ENCODE assay signal across 11 mouse cellular contexts in the genomic region with DNA sequence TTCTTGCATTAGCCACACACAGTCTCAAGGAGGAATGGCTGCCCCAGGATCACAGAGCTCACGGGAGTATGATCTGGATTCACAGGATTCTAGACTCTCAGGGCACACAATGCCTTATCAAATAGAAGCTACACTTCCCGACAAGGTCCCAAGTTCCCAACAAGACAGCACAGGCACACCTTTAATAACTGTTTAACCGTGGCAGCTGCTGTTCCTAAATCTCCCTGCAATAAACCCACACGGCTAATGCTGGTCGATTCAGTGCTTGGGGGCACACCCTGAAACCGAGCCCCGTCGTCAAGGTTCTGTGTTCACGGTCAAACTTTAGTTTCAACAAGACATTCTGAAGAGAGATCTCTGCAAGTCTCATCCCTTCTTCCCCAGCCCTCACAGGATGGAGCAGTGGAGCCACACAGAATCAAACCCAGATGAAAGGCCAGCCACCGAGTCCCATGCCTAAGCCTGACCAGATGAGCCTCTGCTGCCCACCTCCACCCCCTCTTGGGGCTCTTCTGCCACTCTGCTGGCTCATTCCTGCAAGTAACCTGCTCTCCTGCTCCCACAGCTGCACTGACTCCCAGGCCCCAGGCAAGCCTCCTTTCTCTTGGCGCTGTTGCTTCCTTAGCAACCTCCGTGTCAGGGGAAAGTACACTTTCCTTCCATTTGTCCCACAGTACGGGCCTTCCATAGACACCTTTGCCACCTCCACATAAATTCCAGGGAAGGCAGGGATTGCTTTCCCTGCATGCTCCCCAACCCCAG.
DNase-seq lines count a peak whose midpoint lies in the region; ATAC-seq and TF ChIP-seq lines count a peak whose summit lies in the region.
"Had no signal": no experiment of that assay in that cellular context is flagged by ENCODE, and none has a peak within 500 bp of the region (broad histone marks: within the 10 kb centered on the region; RNA-seq: fewer than 3 reads in every experiment).

No protein-coding gene starts in this region.

- no peaks in the 10 kb centered on the region for H3K9me3 ChIP-seq in stomach, embryonic 14.5 days (ENCODE audit: control insufficient read depth, low read depth, low read length)
- no peaks in the 10 kb centered on the region for H3K9me3 ChIP-seq in stomach, postnatal 0 days (ENCODE audit: control insufficient read depth, low read length)
- no peaks in the 10 kb centered on the region for H3K9me3 ChIP-seq in hindbrain, embryonic 11.5 days (ENCODE audit: control insufficient read depth, low read length)
- no peaks in the 10 kb centered on the region for H3K9me3 ChIP-seq in midbrain, embryonic 11.5 days (ENCODE audit: control insufficient read depth, low read length)
- H3K9me3 ChIP-seq: embryonic facial prominence, embryonic 13.5 days had no signal

- H3K4me3 ChIP-seq in stomach, embryonic 14.5 days (ENCODE audit: low read depth, low read length), result no peak overlapping the region
- no peak overlapping the region for H3K4me3 ChIP-seq in stomach, postnatal 0 days (ENCODE audit: low read depth, low read length)
- no peak overlapping the region for H3K4me3 ChIP-seq in hindbrain, embryonic 11.5 days (ENCODE audit: low read depth, low read length)
- no peak overlapping the region for H3K4me3 ChIP-seq in midbrain, embryonic 11.5 days (ENCODE audit: low read depth, low read length)
- H3K4me3 ChIP-seq: embryonic facial prominence, embryonic 13.5 days had no signal

- H3K27me3 ChIP-seq in stomach, embryonic 14.5 days (ENCODE audit: control insufficient read depth, insufficient read depth, low read length), result no peaks in the 10 kb centered on the region
- no peaks in the 10 kb centered on the region for H3K27me3 ChIP-seq in stomach, postnatal 0 days (ENCODE audit: control insufficient read depth, insufficient read depth, low read length)
- no peaks in the 10 kb centered on the region for H3K27me3 ChIP-seq in hindbrain, embryonic 11.5 days (ENCODE audit: control insufficient read depth, insufficient read depth, low read length)
- no peaks in the 10 kb centered on the region for H3K27me3 ChIP-seq in midbrain, embryonic 11.5 days (ENCODE audit: control insufficient read depth, insufficient read depth, low read length)
- H3K27me3 ChIP-seq: embryonic facial prominence, embryonic 13.5 days had no signal

- H3K36me3 ChIP-seq in stomach, embryonic 14.5 days (ENCODE audit: control insufficient read depth, insufficient read depth, low read length), result no peaks in the 10 kb centered on the region
- H3K36me3 ChIP-seq in stomach, postnatal 0 days (ENCODE audit: control insufficient read depth, insufficient read depth, low read length), result no peaks in the 10 kb centered on the region
- H3K36me3 ChIP-seq in hindbrain, embryonic 11.5 days (ENCODE audit: control insufficient read depth, insufficient read depth, low read length), result no peaks in the 10 kb centered on the region
- H3K36me3 ChIP-seq in midbrain, embryonic 11.5 days (ENCODE audit: control insufficient read depth, insufficient read depth, low read length), result no peaks in the 10 kb centered on the region
- H3K36me3 ChIP-seq: embryonic facial prominence, embryonic 13.5 days had no signal

- intact Hi-C loops in left cerebral cortex, postnatal 25 days (cut with DNase I), result loop anchor here (1.0 to 10.0 kb wide), 3 partner anchors 239 to 700 kb away; no protein-coding TSS in a partner anchor

- H3K4me1 ChIP-seq in stomach, embryonic 14.5 days (ENCODE audit: control insufficient read depth, insufficient read depth, low read length), result peaks cover 8% of the 10 kb centered on the region; the same call in 1 of the 2 replicates
- no peaks in the 10 kb centered on the region for H3K4me1 ChIP-seq in stomach, postnatal 0 days (replicated peaks; ENCODE audit: control insufficient read depth, insufficient read depth)
- peaks cover 4% of the 10 kb centered on the region for H3K4me1 ChIP-seq in hindbrain, embryonic 11.5 days (replicated peaks; ENCODE audit: control insufficient read depth, insufficient read depth, low read length)
- 0 out of 2 replicates have a peak, but pooled peaks cover 3% of the 10 kb centered on the region for H3K4me1 ChIP-seq in midbrain, embryonic 11.5 days (ENCODE audit: control insufficient read depth, insufficient read depth, low read length)

- ATAC-seq in stomach, embryonic 14.5 days (ENCODE audit: insufficient number of reproducible peaks, insufficient read depth, low FRiP score, low read depth), result peak; percentile 39; the same call in 1 of the 2 replicates
- no peak for ATAC-seq in stomach, postnatal 0 days (ENCODE audit: low FRiP score, low TSS enrichment)
- no peak for ATAC-seq in hindbrain, embryonic 11.5 days (ENCODE audit: low FRiP score)
- ATAC-seq in midbrain, embryonic 11.5 days (ENCODE audit: low FRiP score), result peak; percentile 38; the same call in 1 of the 2 replicates
- ATAC-seq: activated CD4-positive, CD25-positive, alpha-beta regulatory T cell, adult 4 months; liver, postnatal 0 days had no signal

- 69% methylated on average over 13 of the region's 13 CpGs for WGBS in stomach, embryonic 14.5 days
- 62% methylated on average over 13 of the region's 13 CpGs for WGBS in stomach, postnatal 0 days
- WGBS in hindbrain, embryonic 11.5 days, result 78% methylated on average over 13 of the region's 13 CpGs
- 77% methylated on average over 13 of the region's 13 CpGs for WGBS in midbrain, embryonic 11.5 days

- H3K4me2 ChIP-seq in stomach, embryonic 14.5 days (replicated peaks; ENCODE audit: low read depth, low read length), result no peak overlapping the region
- H3K4me2 ChIP-seq in stomach, postnatal 0 days (replicated peaks; ENCODE audit: low read depth), result no peak overlapping the region
- H3K4me2 ChIP-seq in hindbrain, embryonic 11.5 days (replicated peaks; ENCODE audit: low read depth, low read length), result no peak overlapping the region
- H3K4me2 ChIP-seq in midbrain, embryonic 11.5 days, result no peak overlapping the region
- H3K4me2 ChIP-seq: embryonic facial prominence, embryonic 13.5 days had no signal

- TF ChIP-seq EP300 in stomach, postnatal 0 days (optimal IDR thresholded peaks at IDR 0.05), result no peak

- no peak for TF ChIP-seq CTCF in stomach, postnatal 0 days (IDR thresholded peaks at IDR 0.05; ENCODE audit: low read depth)

- H3K27ac ChIP-seq in stomach, embryonic 14.5 days (ENCODE audit: low read length), result no peak overlapping the region
- no peak overlapping the region for H3K27ac ChIP-seq in stomach, postnatal 0 days (replicated peaks)
- no peak overlapping the region; the same call in 1 of the 2 replicates for H3K27ac ChIP-seq in hindbrain, embryonic 11.5 days (ENCODE audit: low read depth, low read length)
- H3K27ac ChIP-seq in midbrain, embryonic 11.5 days (ENCODE audit: low read depth, low read length), result no peak overlapping the region
- H3K27ac ChIP-seq: embryonic facial prominence, embryonic 13.5 days had no signal

- no peak overlapping the region for H3K9ac ChIP-seq in stomach, embryonic 14.5 days (replicated peaks; ENCODE audit: low read depth, low read length)
- no peak overlapping the region for H3K9ac ChIP-seq in stomach, postnatal 0 days (ENCODE audit: low read length)
- 0 out of 2 replicates have a peak overlapping the region, but pooled peaks have one; percentile 17 for H3K9ac ChIP-seq in hindbrain, embryonic 11.5 days (ENCODE audit: low read depth, low read length)
- peak overlapping the region; percentile 51 for H3K9ac ChIP-seq in midbrain, embryonic 11.5 days (ENCODE audit: low read length)
- H3K9ac ChIP-seq: embryonic facial prominence, embryonic 13.5 days; liver, postnatal 0 days had no signal

- DNase-seq in stomach, postnatal 0 days (ENCODE audit: low spot score), result no peak
- no peak for DNase-seq in hindbrain, embryonic 11.5 days (ENCODE audit: low spot score)
- DNase-seq in midbrain, embryonic 11.5 days (ENCODE audit: low spot score, missing footprints), result peak; percentile 85
- no peak for DNase-seq in cerebellum, postnatal 14 days
- DNase-seq in urinary bladder, postnatal 4 days (ENCODE audit: low spot score in 2 of 2), result no peak
- no peak for DNase-seq in left cerebral cortex, postnatal 25 days (ENCODE audit: low spot score in 2 of 2)
- DNase-seq: gastrocnemius, postnatal 10 days; liver, postnatal 0 days had no signal

Comparison
In these comparisons a context has a peak if more than half of its experiments do, and no peak if none do; other contexts are left out.
1. ATAC-seq: peak in stomach, embryonic 14.5 days (single experiment) and midbrain, embryonic 11.5 days (single experiment); none in stomach, postnatal 0 days (single experiment) and hindbrain, embryonic 11.5 days (single experiment).
2. H3K9ac ChIP-seq: peak in hindbrain, embryonic 11.5 days (single experiment) and midbrain, embryonic 11.5 days (single experiment); none in stomach, embryonic 14.5 days (single experiment) and stomach, postnatal 0 days (single experiment).